Mouse (Mus musculus): Measurements from ENCODE around the gene Gm12253. TPM values are rescaled to one million over a fixed set of nuclear protein-coding genes. Genes with fewer than 3 reads are reported as not detected.

The Gm12253 gene
- polyA plus RNA-seq, 1 experiment from 2014 or later = not detected

DNA sequence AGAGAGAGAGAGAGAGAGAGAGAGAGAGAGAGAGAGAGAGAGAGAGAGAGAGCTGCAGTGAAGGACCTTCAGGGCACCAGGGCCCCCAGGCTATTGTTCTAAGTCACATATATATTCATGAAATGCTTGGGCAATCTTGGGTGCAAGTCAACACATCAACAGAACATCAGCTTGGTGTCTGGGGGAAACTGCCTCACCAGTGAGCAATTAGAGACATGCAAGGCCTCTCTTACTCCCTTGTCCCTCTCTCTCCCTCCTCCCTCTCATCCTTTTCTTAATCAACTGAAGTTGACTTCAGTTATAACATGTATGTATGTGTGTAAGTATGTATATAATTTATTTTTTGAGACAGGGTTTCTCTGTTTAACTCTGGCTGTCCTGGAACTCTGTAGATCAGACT, 29.8 kb downstream of the Gm12253 start, which contains the start of gene Olfr30:
Gene Olfr30 (minus strand): TSS at position 101 of the 400 bp plus-strand sequence.
- Histone ChIP-seq H3K4me2 (ENCODE audit: low read length) (no peak within 1 kb of the TSS), H3K4me1 (replicated peaks; ENCODE audit: control insufficient read depth, insufficient read depth, low read length) (no peaks in the 10 kb centered on the region), H3K9me3 (ENCODE audit: control insufficient read depth, low read length) (no peaks in the 10 kb centered on the region), H3K36me3 (ENCODE audit: control insufficient read depth, insufficient read depth, low read length) (no peaks in the 10 kb centered on the region), H3K27ac (ENCODE audit: low read depth) (no peak within 1 kb of the TSS), H3K9ac (ENCODE audit: low read length) (no peak within 1 kb of the TSS), H3K27me3 (replicated peaks; ENCODE audit: control insufficient read depth, insufficient read depth, low read length) (no peaks in the 10 kb centered on the region), H3K4me3 (ENCODE audit: low read depth, low read length) (no peak within 1 kb of the TSS)
- no peak for ATAC-seq (replicated peaks; ENCODE audit: low FRiP score, low TSS enrichment, low read depth)
- no peak for DNase-seq (ENCODE audit: low spot score)

Other genes starting within 250 kb of the Gm12253 start
- 6.6 and 7.3 TPM in 2 replicates for gene Igtp, start 233.0 kb upstream of the Gm12253 start, polyA plus RNA-seq (2014; fragmentation: Nextera tagmentation; extraction: Ambion mirVana)
- 6.2 and 8.9 TPM in 2 replicates for gene Irgm2, start 232.9 kb upstream of the Gm12253 start, polyA plus RNA-seq (2014; fragmentation: Nextera tagmentation; extraction: Ambion mirVana)
- gene 4930438A08Rik, start 157.8 kb upstream of the Gm12253 start, polyA plus RNA-seq (2014; fragmentation: Nextera tagmentation; extraction: Ambion mirVana) = not detected in 2 replicates
- 19.7 and 22.3 TPM in 2 replicates for gene Zfp692, start 125.5 kb upstream of the Gm12253 start, polyA plus RNA-seq (2014; fragmentation: Nextera tagmentation; extraction: Ambion mirVana)
- 45.9 and 49.6 TPM in 2 replicates for gene Zfp672, start 102.2 kb upstream of the Gm12253 start, polyA plus RNA-seq (2014; fragmentation: Nextera tagmentation; extraction: Ambion mirVana)
- 27.5 and 28.9 TPM in 2 replicates for gene Sh3bp5l, start 101.8 kb upstream of the Gm12253 start, polyA plus RNA-seq (2014; fragmentation: Nextera tagmentation; extraction: Ambion mirVana)
- 274 and 403 TPM in 2 replicates for gene Lypd8, start 53.5 kb upstream of the Gm12253 start, polyA plus RNA-seq (2014; fragmentation: Nextera tagmentation; extraction: Ambion mirVana)
- gene 1810065E05Rik, start 11.4 kb upstream of the Gm12253 start, polyA plus RNA-seq (2014; fragmentation: Nextera tagmentation; extraction: Ambion mirVana) = not detected in 2 replicates
- not detected in 2 replicates for gene Lypd9, start 20.4 kb downstream of the Gm12253 start, polyA plus RNA-seq (2014; fragmentation: Nextera tagmentation; extraction: Ambion mirVana)
- not detected in 2 replicates for gene Olfr30, start 29.7 kb downstream of the Gm12253 start, polyA plus RNA-seq (2014; fragmentation: Nextera tagmentation; extraction: Ambion mirVana)
- not detected in 2 replicates for gene Olfr332, start 60.0 kb downstream of the Gm12253 start, polyA plus RNA-seq (2014; fragmentation: Nextera tagmentation; extraction: Ambion mirVana)
- not detected in 2 replicates for gene Olfr331, start 70.0 kb downstream of the Gm12253 start, polyA plus RNA-seq (2014; fragmentation: Nextera tagmentation; extraction: Ambion mirVana)
- not detected in 2 replicates for gene Olfr330, start 102.3 kb downstream of the Gm12253 start, polyA plus RNA-seq (2014; fragmentation: Nextera tagmentation; extraction: Ambion mirVana)
- gene Olfr329-ps, start 113.9 kb downstream of the Gm12253 start, polyA plus RNA-seq (2014; fragmentation: Nextera tagmentation; extraction: Ambion mirVana) = not detected in 2 replicates
- gene Olfr328, start 123.1 kb downstream of the Gm12253 start, polyA plus RNA-seq (2014; fragmentation: Nextera tagmentation; extraction: Ambion mirVana) = 0.08 TPM in 1 of 2 replicates, not detected in the other
- gene Olfr224, start 138.0 kb downstream of the Gm12253 start, polyA plus RNA-seq (2014; fragmentation: Nextera tagmentation; extraction: Ambion mirVana) = not detected in 2 replicates
- not detected in 2 replicates for gene Olfr325, start 145.2 kb downstream of the Gm12253 start, polyA plus RNA-seq (2014; fragmentation: Nextera tagmentation; extraction: Ambion mirVana)
- gene Olfr324, start 162.6 kb downstream of the Gm12253 start, polyA plus RNA-seq (2014; fragmentation: Nextera tagmentation; extraction: Ambion mirVana) = not detected in 2 replicates
- 0.22 TPM in 1 of 2 replicates, not detected in the other for gene 2210407C18Rik, start 183.5 kb downstream of the Gm12253 start, polyA plus RNA-seq (2014; fragmentation: Nextera tagmentation; extraction: Ambion mirVana)
- 0.12 TPM in 1 of 2 replicates, not detected in the other for gene Olfr323, start 197.9 kb downstream of the Gm12253 start, polyA plus RNA-seq (2014; fragmentation: Nextera tagmentation; extraction: Ambion mirVana)
- 0.08 and 0.16 TPM in 2 replicates for gene Trim58, start 207.9 kb downstream of the Gm12253 start, polyA plus RNA-seq (2014; fragmentation: Nextera tagmentation; extraction: Ambion mirVana)
- gene Olfr322, start 226.2 kb downstream of the Gm12253 start, polyA plus RNA-seq (2014; fragmentation: Nextera tagmentation; extraction: Ambion mirVana) = not detected in 2 replicates
- gene Olfr320, start 248.5 kb downstream of the Gm12253 start, polyA plus RNA-seq (2014; fragmentation: Nextera tagmentation; extraction: Ambion mirVana) = not detected in 2 replicates